Mouse (Mus musculus): ENCODE data around the gene Smyd4.
A peak's percentile ranks its signal among the peaks of the same experiment; 100 is the strongest.

The Smyd4 gene

DNA sequence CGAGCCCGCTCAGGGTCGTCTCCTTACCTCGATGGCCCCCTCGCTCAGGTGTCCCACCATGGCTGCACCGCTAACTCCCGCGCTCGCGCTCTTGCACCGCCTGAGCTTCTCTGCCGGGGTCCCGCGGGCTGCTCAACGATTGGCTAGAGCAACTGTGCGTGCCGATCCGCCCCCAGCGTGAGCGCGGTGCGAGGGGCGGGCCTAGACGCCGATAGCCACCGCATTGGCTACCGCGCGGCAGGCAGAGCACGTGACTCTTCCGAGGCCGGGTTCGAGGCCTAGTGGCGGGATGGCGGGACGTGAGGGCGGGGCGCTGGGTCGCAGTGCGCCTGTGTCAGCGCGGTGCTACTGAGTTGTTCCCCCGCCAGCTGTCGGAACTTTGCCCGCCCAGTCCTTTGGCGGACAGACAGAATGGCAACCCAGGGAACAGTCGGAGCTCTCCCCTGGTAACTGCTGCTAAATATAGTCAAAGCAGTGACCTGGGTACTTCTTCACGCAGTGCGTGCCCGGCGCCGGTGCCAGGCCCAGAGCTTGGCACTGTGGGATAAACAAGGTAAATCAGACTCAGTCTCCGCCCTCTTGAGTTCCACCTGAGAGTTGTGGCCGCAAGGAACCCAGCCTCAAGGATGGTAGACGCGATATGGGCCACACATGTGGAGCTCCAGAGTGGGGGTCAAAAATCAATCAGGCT, at the start of gene Smyd4, which contains the start of gene Rpa1:
Gene Smyd4, plus strand, starts transcription at position 235 of the 691 bp plus-strand sequence.
Gene Rpa1, minus strand, starts transcription at position 126 of the 691 bp plus-strand sequence.
- DNase-seq, result peak; percentile 96 to 98

DNA sequence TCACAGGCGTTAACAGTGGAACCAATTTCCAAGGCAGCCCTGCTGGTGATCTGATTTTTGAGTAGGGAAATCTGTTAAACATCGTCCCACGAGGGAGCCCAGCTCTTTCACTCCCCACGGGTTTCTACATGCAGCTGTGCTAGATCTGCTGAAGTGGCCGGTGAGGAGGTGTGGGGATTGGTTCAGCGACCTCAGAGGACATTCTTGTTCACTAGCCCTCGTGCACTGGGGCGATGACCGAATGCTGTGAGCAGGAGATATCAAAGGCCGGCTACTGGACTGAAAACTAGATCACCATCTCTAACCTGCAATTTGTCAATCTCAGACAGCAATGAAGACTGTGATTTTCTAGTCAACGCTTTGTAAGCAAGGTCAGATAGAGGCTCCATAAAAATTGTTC, 49.7 kb upstream of the Smyd4 start:
- DNase-seq, result peak in 1 of 2 experiments; percentile 24

DNA sequence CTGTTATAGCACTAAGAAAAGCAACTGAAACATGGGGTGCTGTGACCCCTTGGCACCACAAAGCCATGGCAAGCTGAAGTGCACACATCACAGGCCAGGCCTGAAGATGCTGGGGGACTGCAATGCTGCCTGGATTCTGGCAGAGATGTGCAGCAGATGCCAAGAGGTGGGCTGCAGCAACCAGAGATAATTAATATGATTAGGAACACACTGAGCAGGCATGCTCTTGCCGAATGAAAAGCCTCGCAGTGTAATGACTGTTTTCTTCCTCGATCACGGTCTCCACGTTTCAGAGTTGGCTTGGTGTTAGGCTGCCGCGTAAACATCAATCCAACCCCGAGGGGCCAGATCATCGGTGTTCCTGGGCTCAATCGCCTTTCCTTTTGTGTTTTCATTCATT, 48.4 kb upstream of the Smyd4 start:
- DNase-seq, result no peak

DNA sequence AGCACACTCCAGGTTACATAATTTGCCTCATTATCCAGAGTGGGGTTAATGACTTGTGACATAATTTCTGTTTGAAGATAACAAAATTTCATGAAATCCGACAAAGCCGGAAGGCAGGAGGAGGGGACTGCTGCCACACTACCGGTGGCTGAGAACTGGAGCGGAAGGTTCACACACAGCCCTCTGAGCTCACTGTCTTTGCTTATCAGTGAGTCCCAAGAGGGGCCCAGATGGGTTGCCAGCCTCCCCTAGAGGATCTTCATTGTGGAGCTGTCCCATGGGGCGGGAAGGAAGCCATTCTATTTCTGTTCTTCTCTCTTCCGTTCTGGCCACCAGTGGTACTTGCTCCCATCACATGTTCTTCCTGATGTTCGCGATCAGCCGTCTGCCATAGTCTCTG, 47.3 kb upstream of the Smyd4 start:
- no peak for DNase-seq

DNA sequence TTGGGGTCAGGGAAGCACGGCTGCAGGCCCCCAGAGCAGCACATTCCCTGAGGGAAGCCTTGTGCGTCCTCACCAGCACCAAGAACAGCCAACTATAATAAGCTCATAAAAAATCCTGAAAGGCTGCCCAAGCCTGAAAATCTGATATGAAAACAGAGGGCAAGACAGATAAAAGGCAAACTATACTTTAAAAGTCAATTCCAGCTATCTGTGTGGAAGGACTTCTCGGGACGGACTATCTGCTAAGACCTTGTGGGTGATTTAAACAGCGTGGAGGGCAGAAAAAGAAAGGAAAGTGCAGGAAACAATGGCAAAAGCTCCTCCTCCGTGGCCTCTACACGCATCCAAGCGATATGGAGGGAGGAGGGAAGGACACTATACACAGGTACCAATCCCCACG, 43.4 kb upstream of the Smyd4 start:
- no peak for DNase-seq

DNA sequence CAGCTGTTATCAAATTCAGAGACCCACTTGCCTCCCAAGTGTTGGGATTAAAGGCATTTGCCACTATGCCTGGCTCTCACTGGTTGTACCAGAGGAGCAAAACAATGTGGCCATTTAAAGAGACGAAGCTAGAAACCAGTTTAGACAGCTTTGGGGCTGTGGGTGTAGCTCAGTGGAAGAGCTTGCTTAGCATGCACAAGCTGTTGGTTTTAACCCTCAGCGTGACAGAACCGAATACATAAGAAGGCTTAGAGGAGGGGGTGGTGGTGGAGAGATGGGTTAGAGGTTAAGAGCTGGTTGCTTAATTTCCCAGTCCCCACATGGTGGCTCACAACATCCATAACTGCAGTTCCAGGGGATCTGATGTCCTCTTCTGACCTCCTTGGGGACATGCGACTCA, 39.6 kb upstream of the Smyd4 start:
- no peak for DNase-seq

DNA sequence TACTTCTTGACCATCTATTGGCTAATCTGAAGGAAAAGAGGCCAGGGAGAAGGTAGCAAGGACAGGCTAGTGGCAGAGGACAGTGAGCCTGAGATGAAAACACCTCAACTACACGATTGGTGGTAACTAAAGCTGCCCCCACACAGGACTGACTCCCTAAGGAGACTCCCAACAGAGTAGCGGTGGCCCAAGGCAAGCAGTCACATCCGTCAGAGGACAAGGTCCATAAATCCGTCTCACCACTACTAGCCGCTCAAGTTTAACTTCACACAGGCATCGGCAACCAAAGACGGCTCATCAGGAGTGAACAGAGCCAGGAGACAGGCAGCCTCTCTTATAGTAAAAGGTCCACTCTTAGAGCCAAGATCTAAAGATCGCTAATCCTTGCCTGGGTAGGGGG, 37.4 kb upstream of the Smyd4 start:
- DNase-seq, result no peak

DNA sequence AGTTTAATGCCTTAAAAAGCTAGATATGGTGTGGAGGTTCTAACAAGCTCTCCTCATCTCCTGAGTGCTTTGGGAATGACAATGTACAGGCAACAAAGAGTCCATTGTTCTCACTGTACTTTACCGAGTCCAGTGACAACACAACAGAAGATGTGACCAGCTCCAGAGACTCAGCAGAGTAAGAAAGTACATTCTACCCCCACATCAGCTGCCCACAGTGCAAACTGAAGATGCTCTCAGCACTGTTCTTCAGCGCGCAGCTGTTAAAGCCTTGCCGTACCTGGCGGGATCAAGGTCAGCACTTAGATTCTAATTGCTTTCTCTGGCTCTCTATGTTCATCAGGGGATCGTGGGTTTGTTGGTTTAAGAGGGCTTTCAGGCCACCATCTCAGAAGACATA, 36.5 kb upstream of the Smyd4 start:
- no peak for DNase-seq

DNA sequence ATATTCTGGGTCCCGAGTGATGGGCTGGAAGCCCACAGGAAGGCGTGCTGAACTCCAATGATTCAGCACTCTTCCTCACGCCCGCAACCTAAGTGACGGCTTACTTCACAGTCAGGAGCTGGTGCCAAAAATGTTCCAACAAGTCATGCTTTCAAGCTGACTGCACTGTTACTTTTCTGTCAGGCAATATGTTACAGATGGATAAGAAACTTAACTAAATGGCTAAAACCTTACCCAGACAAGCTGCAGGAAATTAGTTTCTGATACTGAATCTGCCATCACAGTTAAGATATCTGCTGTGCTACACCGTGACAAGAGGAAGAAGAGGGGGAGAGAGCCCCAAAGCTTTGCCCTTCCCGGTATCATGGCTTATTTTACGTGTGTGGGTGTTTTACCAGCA, 34.4 kb upstream of the Smyd4 start:
- no peak for DNase-seq

DNA sequence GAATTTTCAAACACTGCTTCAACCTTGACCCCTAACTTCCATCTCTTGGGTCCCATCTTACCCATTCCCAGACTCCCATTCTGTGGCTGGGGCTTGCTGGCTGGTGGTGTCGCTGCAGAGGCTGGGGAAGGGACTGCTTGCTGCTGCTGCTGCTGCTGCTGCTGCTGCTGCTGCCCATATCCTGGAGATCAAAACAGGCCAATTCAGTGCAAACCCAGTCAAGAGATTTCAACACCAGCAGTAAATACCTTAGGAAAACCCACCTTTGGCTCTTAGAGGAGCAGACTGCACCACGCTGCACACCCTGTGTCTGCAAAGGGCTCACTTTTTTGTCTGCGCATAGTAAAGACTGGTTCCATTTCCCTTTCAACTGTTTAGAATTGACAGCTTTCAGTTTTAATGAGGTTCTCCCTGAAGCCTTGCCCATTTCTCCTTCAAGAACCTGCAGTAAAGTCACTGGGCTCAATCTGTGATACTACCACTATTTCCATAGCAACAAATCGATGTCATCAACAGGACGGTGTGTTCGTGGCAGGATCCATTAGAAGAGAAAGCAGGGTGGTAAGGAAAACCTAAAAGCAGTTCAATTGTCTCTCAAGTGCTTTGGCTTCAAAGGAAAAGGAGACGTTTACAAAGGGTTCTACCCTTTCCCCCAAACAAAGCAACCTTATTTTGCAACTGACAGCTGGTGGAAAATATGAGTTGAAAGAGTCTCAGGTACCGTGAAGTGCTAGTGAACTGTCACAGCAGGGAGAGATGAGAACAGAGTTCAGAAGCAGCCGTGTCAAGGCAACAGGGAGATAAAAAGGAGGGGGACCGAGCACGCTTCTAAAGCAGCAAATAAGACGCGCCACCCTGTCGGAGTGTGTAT, 29.6 kb upstream of the Smyd4 start:
- DNase-seq, result no peak

DNA sequence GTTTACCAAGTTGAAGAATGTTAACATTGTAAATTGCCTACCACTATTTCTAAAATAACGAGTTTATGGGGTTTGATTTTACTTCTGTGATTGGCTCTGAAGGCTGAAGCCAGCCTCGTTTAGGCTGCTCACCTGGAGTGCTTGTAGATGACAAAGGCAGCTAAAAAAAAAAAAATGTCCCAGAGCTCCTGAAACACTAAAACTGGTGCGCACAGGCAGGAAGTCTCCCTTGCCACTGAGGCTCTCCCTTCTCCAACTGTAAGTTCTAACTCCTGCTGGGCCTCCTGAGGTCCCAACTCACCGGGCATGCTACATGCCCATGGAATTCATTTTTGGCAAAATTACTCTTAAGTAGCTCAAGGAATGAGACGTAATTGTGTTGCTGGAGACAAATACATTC, 29.0 kb upstream of the Smyd4 start:
- no peak for DNase-seq

DNA sequence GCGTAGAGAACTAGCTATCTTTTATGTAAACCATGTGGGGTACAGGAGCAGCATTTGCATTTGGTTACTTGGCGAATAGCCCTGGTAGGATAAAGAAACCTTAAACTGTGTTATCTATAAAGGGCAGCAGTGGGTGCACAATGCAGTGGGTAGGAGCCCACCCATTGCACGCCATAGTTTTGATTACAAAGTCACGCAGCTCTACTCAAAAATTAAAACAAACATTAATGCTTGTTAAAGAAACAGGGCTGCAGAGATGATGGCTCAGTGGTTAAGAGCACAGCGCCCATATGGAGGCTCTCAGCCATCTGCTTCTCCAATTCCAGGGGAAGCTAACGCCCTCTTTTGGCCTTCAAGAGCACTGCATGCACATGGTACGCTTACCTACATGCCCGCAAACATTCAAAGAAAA, 24.9 kb upstream of the Smyd4 start:
- no peak for DNase-seq

DNA sequence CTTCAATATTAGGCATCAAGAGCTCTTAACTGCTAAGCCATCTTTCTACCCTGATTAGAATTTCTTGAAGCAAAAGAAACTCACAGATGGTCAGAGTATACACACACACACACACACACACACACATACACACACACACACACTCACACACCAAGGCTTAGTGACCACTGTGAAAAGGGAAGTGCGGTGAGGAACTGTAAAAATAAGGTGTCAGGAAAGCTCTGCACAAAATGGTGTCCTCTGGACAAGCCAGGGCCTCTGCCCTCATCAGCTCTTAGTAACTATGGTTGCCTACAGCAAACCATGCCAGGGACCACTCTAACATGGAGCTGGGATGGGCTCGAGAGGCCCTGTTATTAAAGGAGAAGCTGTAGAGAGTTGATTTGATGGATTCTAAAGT, 23.8 kb upstream of the Smyd4 start:
- DNase-seq, result no peak

DNA sequence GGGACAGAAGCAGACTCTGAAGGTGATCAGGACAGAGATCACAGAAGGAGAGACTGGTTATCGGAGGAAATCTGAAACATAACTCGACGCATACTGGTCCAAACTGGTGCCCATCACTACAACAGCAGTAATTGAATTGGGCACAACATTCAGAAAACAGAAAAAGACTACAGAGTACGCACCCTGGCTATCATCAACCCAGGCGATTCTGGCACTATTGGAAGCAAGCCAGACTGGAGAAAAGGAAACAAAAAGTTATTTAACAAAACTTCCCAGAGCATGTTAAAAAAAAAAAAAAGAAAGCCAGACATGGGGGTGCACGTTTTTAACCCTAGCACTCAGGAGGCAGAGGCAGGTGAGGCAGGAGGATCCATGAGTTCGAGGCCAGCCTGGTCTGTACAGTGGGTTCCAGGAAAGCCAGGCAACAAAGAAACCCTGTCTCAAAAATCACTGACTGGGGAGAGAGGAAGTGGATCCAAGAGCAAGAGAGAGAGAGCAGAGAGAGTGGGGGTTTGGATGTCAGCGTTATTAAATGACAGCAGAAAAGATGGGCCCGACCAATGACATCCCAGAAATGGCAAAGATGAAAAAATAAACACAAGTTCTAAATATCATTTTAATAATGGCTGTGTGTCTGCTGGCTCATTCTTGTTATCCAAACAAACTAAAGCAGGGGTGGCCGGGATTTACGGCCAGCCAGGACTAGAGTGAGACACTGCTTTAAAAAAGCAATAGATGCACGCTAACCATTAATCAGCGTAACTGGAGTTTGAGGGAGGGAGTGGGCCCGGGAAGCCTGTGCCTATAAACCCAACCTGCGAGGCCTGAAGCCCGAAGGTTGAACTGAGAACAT, 22.9 kb upstream of the Smyd4 start:
- no peak for DNase-seq

DNA sequence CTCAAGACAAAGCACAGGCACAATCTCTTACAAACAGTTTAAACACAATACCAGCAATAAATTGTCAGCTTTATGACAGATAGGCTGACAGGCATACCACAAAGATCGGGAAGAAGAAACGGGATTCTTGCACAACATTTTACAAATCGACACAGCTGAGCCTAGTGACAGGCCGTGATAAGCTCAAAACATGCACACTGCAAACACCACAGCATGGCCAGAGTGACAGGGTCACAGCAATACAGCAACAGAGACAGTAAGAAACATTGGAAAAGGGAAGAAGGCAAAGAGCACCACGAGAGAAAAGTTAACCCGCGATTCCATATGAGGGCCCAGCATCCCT, 22.3 kb upstream of the Smyd4 start:
- DNase-seq, result no peak

DNA sequence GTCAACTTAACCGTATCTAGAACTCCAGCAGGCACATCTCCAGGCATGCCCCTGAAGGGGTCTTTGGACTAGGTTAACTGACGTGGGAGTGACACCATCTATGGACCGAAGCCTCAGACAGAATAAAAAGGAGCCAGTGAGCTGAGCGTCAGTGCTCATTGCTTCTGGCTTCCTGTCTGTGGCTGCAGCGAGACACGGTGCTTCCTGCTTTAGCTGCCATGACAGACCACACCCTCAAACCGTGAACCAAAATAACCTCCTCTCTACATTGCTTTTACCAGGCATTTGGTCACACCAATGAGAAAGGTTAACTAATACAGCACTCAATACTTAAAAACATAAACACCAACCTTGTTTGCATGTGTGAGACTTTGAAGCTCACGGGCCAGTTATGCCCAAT, 11.6 kb upstream of the Smyd4 start:
- peak in 1 of 2 experiments; percentile 34 for DNase-seq

DNA sequence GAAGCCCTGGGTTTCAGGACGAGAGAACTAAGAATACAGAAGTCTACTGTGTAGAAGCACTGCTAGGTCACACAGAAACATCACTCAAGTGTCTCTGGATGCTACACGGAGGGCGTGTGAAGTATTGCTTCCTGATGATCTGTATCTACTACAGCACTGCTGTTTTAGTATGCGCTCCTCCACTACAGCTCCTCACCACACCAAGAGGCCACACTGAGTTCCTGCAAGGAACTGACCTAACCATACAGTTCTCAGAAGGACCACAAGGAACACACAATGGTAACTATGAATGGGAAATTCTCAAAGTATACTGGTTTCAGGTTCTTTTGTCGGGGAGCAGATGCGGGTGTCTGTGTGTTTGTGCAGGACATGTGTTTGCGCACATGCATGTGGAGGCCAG, 11.0 kb upstream of the Smyd4 start:
- no peak for DNase-seq

DNA sequence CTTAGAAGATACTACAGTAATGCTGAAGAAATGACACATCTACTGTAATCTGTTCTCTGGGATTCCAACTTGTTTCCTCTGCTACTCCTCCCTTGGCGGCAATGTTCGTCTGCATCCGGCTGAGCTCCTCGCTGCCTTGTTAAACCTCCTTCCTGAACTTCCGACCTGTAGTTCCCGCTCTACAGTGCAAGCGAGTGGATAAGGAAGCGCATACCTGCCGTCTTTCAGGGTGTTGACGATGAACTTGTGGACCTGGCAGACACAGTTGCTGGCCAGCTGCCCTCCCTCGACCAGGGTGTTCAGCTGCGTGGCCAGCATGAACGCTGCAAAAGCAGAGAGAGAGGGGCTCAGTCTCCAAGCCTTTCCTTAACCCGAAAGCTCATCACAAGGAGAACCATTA, 8.2 kb upstream of the Smyd4 start:
- DNase-seq, result peak in 1 of 2 experiments; percentile 33

DNA sequence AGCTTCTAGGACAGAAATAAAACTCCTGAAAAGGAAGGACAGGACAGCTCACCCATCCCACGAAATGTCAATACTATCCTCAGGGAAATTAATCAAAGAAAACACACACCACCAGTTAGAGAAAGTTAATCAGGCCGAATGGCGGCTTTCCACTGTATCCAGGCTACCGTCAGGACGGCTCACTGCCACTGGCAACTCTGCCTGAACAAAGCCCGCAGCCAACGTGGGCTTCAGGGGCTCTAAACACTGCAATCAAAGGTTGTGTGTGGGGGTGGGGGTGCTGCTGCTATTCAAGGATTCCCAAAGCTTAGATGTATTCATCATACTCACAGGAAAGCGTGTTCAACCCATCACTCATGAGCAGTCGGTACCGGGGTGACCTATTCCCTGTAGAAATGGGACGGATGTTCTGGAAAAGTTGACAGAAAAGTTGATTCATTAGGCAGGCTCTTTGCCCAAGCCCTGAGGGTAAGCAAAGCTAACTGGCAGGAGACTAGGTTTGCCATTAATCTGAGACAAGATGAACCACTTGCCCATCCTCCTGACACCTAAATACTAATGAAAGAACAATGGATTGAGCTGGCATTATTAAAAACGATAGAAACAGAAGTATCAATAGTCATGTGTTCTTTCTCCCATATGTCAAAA, 7.4 kb upstream of the Smyd4 start:
- DNase-seq, result no peak

DNA sequence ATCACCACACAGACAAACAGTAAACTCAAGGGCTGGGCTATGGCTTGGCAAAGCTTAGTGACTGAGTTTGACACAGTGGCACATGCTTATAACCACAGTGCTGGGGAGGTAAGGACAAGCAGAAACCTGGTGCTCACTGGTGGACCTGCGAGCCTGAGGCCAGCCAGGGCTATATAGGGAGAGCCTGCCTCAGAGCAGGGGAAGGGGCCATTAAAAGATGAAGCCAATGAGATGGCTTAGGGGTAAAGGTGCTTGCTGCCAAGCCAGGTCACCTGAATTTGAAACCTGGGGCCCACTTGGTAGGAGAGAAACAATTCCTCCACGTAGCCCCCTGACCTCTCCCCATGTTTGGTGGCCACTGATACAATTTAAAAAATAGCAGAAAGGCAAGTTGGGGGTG, 5.1 kb upstream of the Smyd4 start:
- DNase-seq, result no peak

DNA sequence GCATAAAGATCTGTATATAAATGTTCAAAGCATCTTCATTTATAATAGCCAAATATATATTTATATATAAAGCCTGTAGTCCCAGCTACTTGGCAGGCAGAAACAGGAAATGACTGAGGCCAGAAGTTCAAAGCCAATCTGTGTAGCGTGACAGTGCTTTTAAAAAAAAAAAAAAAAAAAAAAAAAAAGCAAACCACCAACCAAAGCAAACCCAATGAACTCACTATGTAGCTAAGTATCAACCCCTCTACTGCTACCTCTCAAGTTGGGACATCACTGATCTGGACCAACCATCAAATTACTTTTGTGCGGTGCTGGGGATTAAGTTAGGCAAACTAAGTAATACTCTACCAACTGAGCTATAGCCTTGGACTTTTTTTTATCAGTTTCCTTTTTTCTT, 4.1 kb upstream of the Smyd4 start:
- DNase-seq, result no peak

DNA sequence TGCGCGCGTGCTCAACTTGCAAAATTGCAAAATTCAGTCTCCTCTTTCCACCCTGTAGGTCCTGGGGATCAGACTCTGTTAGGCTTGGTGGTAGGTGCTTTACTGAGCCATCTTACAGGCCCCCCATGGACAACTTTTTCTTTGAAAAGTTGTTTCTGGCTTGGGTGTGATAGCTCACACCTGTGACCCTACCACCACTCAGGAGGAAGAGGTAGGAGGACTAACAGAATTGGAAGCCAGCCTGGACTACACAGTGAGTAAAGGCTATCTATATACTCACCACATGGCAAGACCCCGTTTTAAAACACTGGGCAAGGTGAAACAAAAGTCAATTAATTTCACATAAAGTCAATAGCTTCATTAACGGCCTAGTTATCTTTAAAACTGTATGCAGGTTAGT, 3.5 kb upstream of the Smyd4 start:
- no peak for DNase-seq

DNA sequence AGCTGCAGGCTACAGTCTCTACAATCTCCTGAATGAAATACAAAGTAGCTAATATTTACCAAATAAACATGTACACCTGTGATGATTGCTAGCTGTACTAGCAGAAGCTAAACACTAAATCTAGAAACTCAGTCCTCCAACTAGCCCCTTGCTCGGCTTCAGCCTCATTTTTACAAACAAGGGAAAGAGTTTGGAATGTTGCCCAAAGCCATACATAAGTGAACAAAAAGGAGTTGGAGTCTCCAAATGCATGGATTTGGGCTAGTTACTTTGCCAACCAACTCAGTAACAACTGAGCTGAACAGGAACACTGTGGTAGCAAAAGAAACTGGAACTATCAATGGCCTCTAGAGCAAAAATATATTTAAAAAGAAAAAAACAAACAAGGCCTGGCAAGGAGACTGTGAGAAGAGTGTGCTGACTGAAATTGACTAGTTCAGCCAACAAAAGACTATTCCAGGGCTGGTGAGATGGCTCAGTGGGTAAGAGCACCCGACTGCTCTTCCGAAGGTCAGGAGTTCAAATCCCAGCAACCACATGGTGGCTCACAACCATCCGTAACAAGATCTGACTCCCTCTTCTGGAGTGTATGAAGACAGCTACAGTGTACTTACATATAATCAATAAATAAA, 1.6 kb upstream of the Smyd4 start:
- no peak for DNase-seq

All from lung, postnatal 4 days (tissue).